Mouse (Mus musculus): ENCODE measurements around the gene Ap1s1.
A peak's percentile ranks its signal among the peaks of the same experiment; 100 is the strongest.

The Ap1s1 gene

GRCm38 (mm10) chr5:137045402-137046323 is at the start of gene Ap1s1:
Gene Ap1s1, minus strand, starts transcription at chr5:137046135.
- DNase-seq (ENCODE audit: low spot score): peak; percentile 99

GRCm38 (mm10) chr5:137095135-137095534 is 49.2 kb upstream of the Ap1s1 start:
- DNase-seq (ENCODE audit: low spot score): no peak

- no peak for DNase-seq (ENCODE audit: low spot score)
Measured at GRCm38 (mm10) chr5:137093720-137094119, 47.8 kb upstream of the Ap1s1 start.

GRCm38 (mm10) chr5:137091560-137091959 is 45.6 kb upstream of the Ap1s1 start:
- no peak for DNase-seq (ENCODE audit: low spot score)

DNA sequence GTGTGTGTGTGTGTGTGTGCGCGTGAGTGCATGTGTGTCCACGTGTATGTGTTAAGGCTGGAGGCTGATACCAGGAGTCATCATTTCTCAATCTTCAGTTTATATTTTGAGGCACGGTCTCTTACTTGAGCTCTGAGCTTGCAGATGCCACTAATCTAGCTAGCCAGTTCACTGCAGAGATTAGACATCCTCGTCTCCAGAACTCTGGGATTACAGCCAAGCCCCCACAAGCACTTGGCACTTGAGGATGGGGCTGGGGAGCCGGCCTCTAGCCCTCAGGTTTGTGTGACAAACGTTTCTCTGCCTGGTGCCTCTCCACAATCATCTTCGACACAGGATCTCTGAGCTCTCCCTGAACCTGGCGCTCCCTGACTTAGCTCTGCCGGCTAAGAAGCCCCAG is 44.9 kb upstream of the Ap1s1 start:
- no peak for DNase-seq (ENCODE audit: low spot score)

DNA sequence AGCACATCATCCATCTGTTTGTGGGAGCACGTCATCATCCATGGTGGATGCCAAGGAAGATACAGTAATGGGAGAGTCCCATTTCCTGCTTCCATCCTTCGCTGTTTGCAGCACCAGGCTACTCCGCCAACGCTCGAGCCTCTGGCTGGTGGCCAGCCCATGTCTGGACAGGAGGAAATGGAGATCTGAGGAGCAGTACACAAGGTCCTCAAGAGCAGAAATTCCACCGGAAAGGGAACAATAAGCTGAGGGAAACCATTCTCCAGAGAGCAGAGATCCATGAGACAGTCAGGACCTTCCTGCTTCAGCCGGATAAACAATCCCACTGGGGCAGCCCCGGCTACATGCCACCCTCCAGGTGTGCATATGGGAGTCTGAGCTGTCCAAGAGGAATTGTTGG is 41.5 kb upstream of the Ap1s1 start:
- no peak for DNase-seq (ENCODE audit: low spot score)

- no peak for DNase-seq (ENCODE audit: low spot score)
Measured at GRCm38 (mm10) chr5:137085731-137086130, 39.8 kb upstream of the Ap1s1 start.

GRCm38 (mm10) chr5:137085021-137085420 is 39.1 kb upstream of the Ap1s1 start:
- no peak for DNase-seq (ENCODE audit: low spot score)

GRCm38 (mm10) chr5:137083051-137083450 is 37.1 kb upstream of the Ap1s1 start:
- DNase-seq (ENCODE audit: low spot score): no peak

- DNase-seq (ENCODE audit: low spot score): peak; percentile 79
Measured at GRCm38 (mm10) chr5:137079849-137080248, 33.9 kb upstream of the Ap1s1 start.

GRCm38 (mm10) chr5:137078616-137079015 is 32.7 kb upstream of the Ap1s1 start:
- peak; percentile 47 for DNase-seq (ENCODE audit: low spot score)

DNA sequence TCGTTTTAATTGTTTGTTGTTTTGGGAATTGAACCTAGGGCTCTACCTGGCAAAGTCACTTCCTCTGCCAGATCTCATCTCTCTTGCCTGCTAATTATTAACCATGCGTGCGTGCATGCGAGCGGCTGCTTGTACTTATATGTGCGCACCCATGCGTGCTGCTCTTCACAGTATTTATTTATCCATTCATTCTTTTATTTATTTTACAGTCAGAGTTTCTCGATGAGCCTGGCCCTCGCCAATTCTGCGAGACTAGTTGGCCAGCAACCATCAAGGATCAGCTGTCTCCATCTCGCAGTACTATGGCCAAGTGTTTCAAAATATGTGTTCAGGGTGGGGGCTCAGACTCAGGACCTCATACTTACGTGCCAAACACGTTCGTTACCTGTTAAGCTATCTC is 32.1 kb upstream of the Ap1s1 start:
- DNase-seq (ENCODE audit: low spot score): peak; percentile 52

GRCm38 (mm10) chr5:137077187-137077586 is 31.3 kb upstream of the Ap1s1 start:
- DNase-seq (ENCODE audit: low spot score): peak; percentile 52

DNA sequence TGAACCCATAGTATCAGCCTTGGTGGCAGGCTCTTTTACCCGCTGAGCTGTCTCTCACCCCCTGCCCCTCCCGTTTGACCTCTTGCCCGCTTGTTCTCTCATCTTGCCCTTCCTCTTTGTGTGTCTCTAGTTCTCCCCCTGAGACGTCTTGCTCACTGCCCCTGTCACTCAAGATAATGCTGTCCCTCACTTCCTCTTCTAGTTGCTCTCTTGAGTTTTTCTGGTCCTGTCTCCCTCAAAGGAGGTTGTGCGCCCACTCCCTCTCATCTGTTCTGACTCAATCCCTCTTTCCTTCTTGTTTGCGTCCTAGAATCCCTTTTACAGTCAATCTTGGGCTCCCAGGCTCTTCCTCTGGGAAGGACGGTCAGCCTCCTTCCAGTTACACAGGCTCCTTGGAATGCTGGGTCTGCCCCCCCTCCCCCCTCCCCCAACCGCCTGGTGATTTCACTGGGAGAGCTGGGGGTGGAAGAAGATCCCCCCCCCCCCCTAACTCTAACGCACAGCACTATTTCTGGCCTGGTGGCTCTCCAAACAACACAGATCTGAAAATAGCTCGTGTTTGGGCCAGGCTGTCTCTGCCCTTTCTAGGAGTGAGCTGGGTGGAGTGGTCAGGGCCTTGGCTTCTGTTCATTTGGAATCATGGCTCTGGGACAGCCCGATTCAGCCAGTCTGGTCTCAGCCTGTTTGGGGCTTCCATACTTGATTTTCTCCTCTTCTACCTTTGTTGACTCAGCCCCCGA is 30.4 kb upstream of the Ap1s1 start:
- DNase-seq (ENCODE audit: low spot score): peak; percentile 93

- no peak for DNase-seq (ENCODE audit: low spot score)
Measured at GRCm38 (mm10) chr5:137075726-137076125, 29.8 kb upstream of the Ap1s1 start.

GRCm38 (mm10) chr5:137074191-137074651 is 28.3 kb upstream of the Ap1s1 start:
- peak; percentile 78 for DNase-seq (ENCODE audit: low spot score)

GRCm38 (mm10) chr5:137073141-137073540 is 27.2 kb upstream of the Ap1s1 start:
- DNase-seq (ENCODE audit: low spot score): no peak

GRCm38 (mm10) chr5:137072079-137072960 is 26.4 kb upstream of the Ap1s1 start, which contains the start of gene Serpine1:
Gene Serpine1, minus strand, starts transcription at chr5:137072268.
- DNase-seq (ENCODE audit: low spot score): peak; percentile 99

DNA sequence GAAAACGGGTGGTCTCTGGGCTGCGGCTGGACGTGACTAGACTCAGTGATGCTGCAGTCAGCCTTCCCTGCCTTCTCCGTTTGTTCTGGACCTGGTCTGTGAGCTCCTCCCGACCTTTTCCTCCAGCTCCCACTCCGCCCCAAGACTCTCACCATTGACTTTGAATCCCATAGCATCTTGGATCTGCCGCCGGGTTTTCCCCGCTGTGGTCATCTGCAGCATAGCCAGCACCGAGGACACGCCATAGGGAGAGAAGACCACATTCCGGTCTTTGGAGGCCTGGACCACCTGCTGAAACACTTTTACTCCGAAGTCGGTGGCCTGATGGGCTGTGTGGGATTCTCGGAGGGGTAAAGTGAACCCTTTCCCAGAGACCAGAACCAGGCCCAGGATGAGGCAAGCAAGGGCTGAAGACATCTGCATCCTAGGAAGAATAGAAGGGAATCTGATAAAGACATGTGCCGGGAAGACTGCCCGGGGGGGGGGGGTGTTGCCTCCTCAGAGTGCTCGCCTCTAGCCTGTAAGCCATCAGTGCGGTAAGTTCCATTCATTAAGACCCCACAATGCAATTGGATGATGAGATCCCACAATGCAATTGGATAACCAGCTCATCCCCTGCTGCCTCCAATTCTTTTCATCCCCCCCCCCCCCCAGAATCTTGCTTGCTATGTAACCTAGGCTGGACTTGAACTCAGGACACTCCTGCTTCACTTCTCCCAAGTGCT is 25.1 kb upstream of the Ap1s1 start:
- peak; percentile 26 for DNase-seq (ENCODE audit: low spot score)

DNA sequence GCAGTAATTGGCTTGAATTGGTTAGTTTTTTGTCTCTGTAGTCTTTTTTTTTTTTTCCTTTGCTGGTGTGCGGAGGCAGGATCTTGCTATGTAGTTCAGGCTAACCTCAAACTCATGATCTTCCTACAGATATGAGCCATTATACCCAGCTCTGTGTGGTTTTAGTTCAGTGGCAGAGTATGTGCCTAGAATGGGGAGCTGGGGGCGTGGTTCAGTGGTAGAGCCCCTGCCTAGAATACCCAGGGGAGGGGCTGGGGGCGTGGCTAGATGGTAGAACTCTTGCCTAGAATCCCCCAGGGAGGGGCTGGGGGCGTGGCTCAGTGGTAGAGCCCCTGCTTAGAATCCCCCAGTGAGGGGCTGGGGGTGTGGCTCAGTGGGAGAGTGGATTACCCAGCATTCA is 22.8 kb upstream of the Ap1s1 start:
- no peak for DNase-seq (ENCODE audit: low spot score)

GRCm38 (mm10) chr5:137065923-137066322 is 20.0 kb upstream of the Ap1s1 start:
- DNase-seq (ENCODE audit: low spot score): no peak

All from adipocyte (in vitro differentiated cells).